Mouse (Mus musculus): ENCODE results near the gene Clec4f.

DNA sequence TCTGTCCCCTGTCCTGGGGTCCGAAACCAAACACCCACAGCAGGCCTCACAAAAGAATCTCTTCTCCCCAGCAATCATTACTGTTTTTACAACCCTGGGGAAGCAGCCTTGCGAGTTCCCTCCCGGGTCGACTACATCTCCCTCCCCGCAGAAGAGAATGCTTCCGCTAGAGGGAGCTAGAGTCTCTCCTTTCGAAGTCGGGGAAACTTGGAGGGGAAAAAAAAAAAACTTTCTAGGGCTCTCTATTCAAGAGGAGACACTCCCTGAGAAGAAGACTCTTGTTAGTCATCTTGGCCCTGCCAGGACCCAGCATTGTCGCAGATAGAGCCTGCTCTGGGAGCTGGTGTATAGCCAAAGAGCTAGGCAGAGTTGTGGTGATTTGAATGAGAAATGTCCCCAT is 37.8 kb upstream of the Clec4f start:
- TF ChIP-seq CTCF (IDR thresholded peaks at IDR 0.05; ENCODE audit: borderline replicate concordance, insufficient read depth, low read depth, low read length) (peak; percentile 57; the same call in 1 of the 2 replicates), POLR2A (IDR thresholded peaks at IDR 0.05; ENCODE audit: borderline replicate concordance, insufficient read depth, low read length) (no peak)
